Mouse (Mus musculus) midbrain, postnatal 0 days (tissue): Measurements from ENCODE around the gene Gm6871. TPM values are rescaled to one million over a fixed set of nuclear protein-coding genes. Genes with fewer than 3 reads are reported as not detected.
"Not testable (repeated sequence)": the region's sequence is repeated elsewhere in the genome, so short reads cannot be mapped to it uniquely, and the experiment has no call there.

ENCODE experiments used
- ATAC-seq: fragments of 200-750 bp; cut with Nextera tagmentation; 2 replicates; pipeline ENCODE4 v1.8.0; 2017; ENCODE audit warnings: moderate number of reproducible peaks, mild to moderate bottlenecking, moderate TSS enrichment, moderate library complexity; ENCODE audit not compliant: low FRiP score
- DNase-seq: peaks from one replicate; pipeline ENCODE4 v3.0.0-alpha.2; 2015; ENCODE audit warnings: low spot score
- H3K27ac ChIP-seq: fragments of 300-500 bp; sonication (generic); 2 replicates; pipeline ENCODE4 v1.5.1; 2014; ENCODE audit warnings: low read depth, mild to moderate bottlenecking, low read length, mixed read lengths
- H3K27me3 ChIP-seq: fragments of 300-500 bp; sonication (generic); 2 replicates; pipeline ENCODE4 v1.6.1; 2014; ENCODE audit warnings: low read length, control low read depth, mixed read lengths; ENCODE audit not compliant: insufficient read depth
- H3K36me3 ChIP-seq: fragments of 300-500 bp; sonication (generic); 2 replicates; pipeline ENCODE4 v1.6.1; 2014; ENCODE audit warnings: low read length, control low read depth, mixed read lengths; ENCODE audit not compliant: insufficient read depth
- H3K4me1 ChIP-seq: fragments of 300-500 bp; sonication (generic); 2 replicates; pipeline ENCODE4 v1.6.1; 2014; ENCODE audit warnings: mild to moderate bottlenecking, control low read depth, antibody characterized with exemption, low read length, mixed read lengths; ENCODE audit not compliant: insufficient read depth
- H3K4me2 ChIP-seq: fragments of 300-500 bp; sonication (generic); 2 replicates; pipeline ENCODE4 v1.6.1; 2014; ENCODE audit warnings: low read depth, mild to moderate bottlenecking, low read length, mixed read lengths; ENCODE audit not compliant: poor library complexity, severe bottlenecking
- H3K4me3 ChIP-seq: fragments of 300-500 bp; sonication (generic); 2 replicates; pipeline ENCODE4 v1.5.1; 2014; ENCODE audit warnings: low read depth, mild to moderate bottlenecking, low read length, moderate library complexity
- H3K9ac ChIP-seq: fragments of 300-500 bp; sonication (generic); replicated peaks from 2 replicates; pipeline ENCODE4 v1.6.1; 2014; ENCODE audit warnings: mild to moderate bottlenecking, low read length, moderate library complexity, mixed read lengths; ENCODE audit not compliant: poor library complexity, severe bottlenecking
- H3K9me3 ChIP-seq: fragments of 300-500 bp; sonication (generic); 2 replicates; pipeline ENCODE4 v1.6.1; 2016; ENCODE audit warnings: low read length, control low read depth
- CTCF ChIP-seq: IDR thresholded peaks from 2 replicates; pipeline ENCODE4 v1.5.1; 2016; ENCODE audit warnings: antibody characterized with exemption, mild to moderate bottlenecking
- WGBS: fragments of 180-500 bp; shearing (Covaris S2); extraction: QIAGEN DNeasy Blood & Tissue Kit; methylation state at CpG from one replicate; pipeline ENCODE4 v1.1.7; 2014; 5-methylcytosine and 5-hydroxymethylcytosine counted together
- polyA plus RNA-seq: library from polyadenylated mRNA; unstranded; fragments of >200 nt; fragmentation: Nextera tagmentation; extraction: Ambion mirVana; gene quantifications from 2 replicates; pipeline ENCODE4 v1.2.1, GENCODE M21; 2015
- total RNA-seq: library from RNA; depleted of rRNA; stranded (reverse); fragments of >200 nt; gene quantifications from 2 replicates; pipeline ENCODE4 v1.2.3, GENCODE M21; 2014; rRNA removed

Gm6871 gene
- total and polyA plus RNA-seq, 2 experiments from 2014 or later = not detected

DNA sequence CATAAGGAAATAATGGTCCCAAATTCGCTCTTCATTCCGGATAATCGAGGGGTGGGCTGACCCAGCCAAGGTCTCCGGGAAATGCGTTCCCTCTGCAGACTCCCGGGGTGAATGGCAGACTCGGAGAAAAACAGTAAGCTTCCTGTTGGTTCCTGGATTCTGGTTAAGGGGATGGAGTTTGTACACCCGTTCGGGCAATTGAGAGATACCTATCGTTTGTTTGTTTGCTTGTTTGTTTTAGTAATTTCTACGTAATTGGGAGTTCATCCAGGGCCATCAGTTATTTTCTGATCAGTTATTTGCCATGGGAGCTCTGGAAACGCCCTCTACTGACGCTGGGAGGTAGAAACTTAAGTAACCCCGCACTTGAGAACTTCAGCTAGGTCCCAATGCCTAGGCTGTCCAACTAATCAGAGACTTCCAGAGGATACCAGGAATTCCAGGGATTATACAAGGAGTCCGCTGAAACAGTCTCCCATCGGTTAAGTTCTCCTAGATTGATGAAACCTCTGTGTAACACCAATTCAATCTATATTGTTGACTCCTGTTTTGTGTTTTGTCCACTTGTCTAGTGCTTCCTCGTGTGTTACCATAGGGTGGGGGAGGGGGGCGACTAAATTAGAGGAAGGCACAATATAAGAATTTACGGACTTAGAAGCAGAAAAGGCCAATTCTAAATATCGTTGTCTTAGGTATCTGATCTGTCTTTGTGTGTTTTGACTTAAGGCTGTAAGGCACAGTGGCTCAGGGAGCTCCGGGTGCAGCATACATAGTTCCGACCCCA lies 73.1 kb downstream of the Gm6871 start:
- ATAC-seq (peak; percentile 15; the same call in 1 of the 2 replicates), DNase-seq (peak; percentile 40)
- Histone ChIP-seq H3K9ac (no peak overlapping the region; the same call in 1 of the 2 replicates), H3K27ac (no peak overlapping the region), H3K4me2 (peak overlapping the region; percentile 82), H3K36me3 (no peaks in the 10 kb centered on the region), H3K4me3 (peak overlapping the region; percentile 60), H3K9me3 (no peaks in the 10 kb centered on the region; the same call in 1 of the 2 replicates), H3K27me3 (no peaks in the 10 kb centered on the region), H3K4me1 (no peaks in the 10 kb centered on the region)
- WGBS = 20% methylated on average over 22 of the region's 22 CpGs
- peak; percentile 58 for TF ChIP-seq CTCF

DNA sequence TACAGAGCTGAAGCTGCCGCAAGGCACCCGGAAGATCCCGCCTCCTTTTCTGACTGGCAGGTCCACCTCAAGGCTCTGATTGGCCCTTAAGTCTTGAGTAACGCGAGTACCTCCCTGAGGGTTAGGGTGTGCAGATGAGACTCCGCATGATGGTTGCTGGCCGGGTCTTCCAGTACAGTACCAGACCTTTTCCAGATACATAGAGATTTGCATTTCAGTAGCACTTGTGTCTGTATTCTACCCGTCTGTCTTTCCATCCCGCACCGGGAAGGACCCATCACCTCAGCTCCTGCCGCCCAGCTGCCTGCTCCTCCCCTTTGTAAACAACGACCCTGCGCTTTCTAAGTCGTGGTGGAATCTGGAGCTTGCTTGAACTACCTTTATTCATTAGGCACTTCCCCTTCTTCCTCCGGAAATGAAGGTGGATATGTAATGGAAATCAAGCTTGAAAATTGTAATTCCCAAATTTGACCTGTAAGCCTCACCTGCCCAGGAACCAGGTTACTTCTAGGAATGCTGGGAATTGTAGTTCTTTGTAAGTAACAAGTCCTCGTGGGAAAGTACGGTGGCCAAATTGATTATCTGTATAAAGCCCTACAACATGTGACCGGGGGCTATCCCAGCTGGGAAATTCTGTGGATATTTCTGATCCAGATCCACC lies 73.9 kb downstream of the Gm6871 start, which contains the start of the genes Gm20449 and AW146154:
Gene Gm20449 (minus strand): TSS at position 29 of the 661 bp plus-strand sequence.
Gene AW146154 (minus strand): TSS at position 502 of the 661 bp plus-strand sequence.
- DNase-seq (peak; percentile 93), ATAC-seq (peak; percentile 98)
- H3K36me3 ChIP-seq = no peaks in the 10 kb centered on the region
- peak within 1 kb of the TSS; percentile 63 for H3K9ac ChIP-seq
- H3K4me3 ChIP-seq = peak within 1 kb of the TSS; percentile 60
- peak within 1 kb of the TSS; percentile 68 for H3K27ac ChIP-seq
- no peaks in the 10 kb centered on the region for H3K27me3 ChIP-seq
- peak; percentile 32 for TF ChIP-seq CTCF
- peaks cover under 1% of the 10 kb centered on the region; the same call in 1 of the 2 replicates for H3K9me3 ChIP-seq
- H3K4me2 ChIP-seq = peak within 1 kb of the TSS; percentile 82
- under 1% methylated on average over 18 of the region's 18 CpGs for WGBS
- H3K4me1 ChIP-seq = no peaks in the 10 kb centered on the region

DNA sequence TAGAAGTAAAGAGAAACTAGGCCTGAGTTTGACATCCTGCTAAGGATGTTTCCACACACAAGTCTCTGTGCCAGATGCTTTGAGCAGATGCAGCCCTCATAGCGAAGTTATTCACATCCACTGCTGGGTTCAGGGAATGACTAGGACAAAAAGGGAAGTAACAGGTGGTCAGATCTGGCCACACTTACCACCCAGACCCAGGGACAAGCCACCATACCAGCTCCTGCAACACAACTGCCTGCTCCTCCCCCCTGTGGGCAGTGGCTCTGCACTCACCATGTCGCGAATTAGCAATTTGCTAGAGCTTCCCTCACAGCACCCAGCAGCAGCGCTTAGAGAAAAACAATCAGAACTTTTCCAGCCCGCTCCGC lies 74.5 kb downstream of the Gm6871 start:
- not testable (repeated sequence) for H3K4me1 ChIP-seq, ATAC-seq, H3K27me3 ChIP-seq, H3K9me3 ChIP-seq, DNase-seq, H3K36me3 ChIP-seq
- peak overlapping the region; percentile 60 for H3K4me3 ChIP-seq
- peak overlapping the region; percentile 36; the same call in 1 of the 2 replicates for H3K9ac ChIP-seq
- 2% methylated on average over 6 of the region's 6 CpGs for WGBS
- H3K27ac ChIP-seq = peak overlapping the region; percentile 68; the same call in 1 of the 2 replicates
- H3K4me2 ChIP-seq = peak overlapping the region; percentile 82

GRCm38 (mm10) chr7:41498464-41498863 lies 75.0 kb downstream of the Gm6871 start:
- not testable (repeated sequence) for H3K9ac ChIP-seq, DNase-seq, H3K27me3 ChIP-seq, ATAC-seq, H3K4me1 ChIP-seq, H3K27ac ChIP-seq, H3K36me3 ChIP-seq, H3K9me3 ChIP-seq
- H3K4me3 ChIP-seq = peak overlapping the region; percentile 60; the same call in 1 of the 2 replicates
- peak overlapping the region; percentile 82 for H3K4me2 ChIP-seq
- 65% methylated on average over 2 of the region's 4 CpGs for WGBS

GRCm38 (mm10) chr7:41497871-41498270 lies 75.6 kb downstream of the Gm6871 start:
- Histone ChIP-seq H3K9me3 (peaks cover 6% of the 10 kb centered on the region; the same call in 1 of the 2 replicates), H3K36me3 (no peaks in the 10 kb centered on the region), H3K27ac (no peak overlapping the region), H3K4me3 (no peak overlapping the region), H3K4me1 (no peaks in the 10 kb centered on the region), H3K9ac (no peak overlapping the region), H3K27me3 (no peaks in the 10 kb centered on the region), H3K4me2 (no peak overlapping the region)
- DNase-seq = no peak
- ATAC-seq = no peak
- TF ChIP-seq CTCF = no peak
- 98% methylated on average over 2 of the region's 2 CpGs for WGBS

Other genes starting within 250 kb of the Gm6871 start
- 3.7 and 6.0 TPM in 2 replicates for gene AI987944, start 180.3 kb downstream of the Gm6871 start, total RNA-seq
- 6.5 and 7.9 TPM in 2 replicates for gene AI987944, start 180.3 kb downstream of the Gm6871 start, polyA plus RNA-seq
- gene Vmn2r57, start 125.0 kb downstream of the Gm6871 start, total RNA-seq = 0.19 and 0.38 TPM in 2 replicates
- gene Vmn2r57, start 125.0 kb downstream of the Gm6871 start, polyA plus RNA-seq = 0.48 and 0.64 TPM in 2 replicates
- 0.05 and 0.14 TPM in 2 replicates for gene Gm20449, start 74.2 kb downstream of the Gm6871 start, total RNA-seq
- gene Gm20449, start 74.2 kb downstream of the Gm6871 start, polyA plus RNA-seq = 0.06 and 0.07 TPM in 2 replicates
- 4.6 and 4.7 TPM in 2 replicates for gene AW146154, start 73.8 kb downstream of the Gm6871 start, total RNA-seq
- 3.7 and 4.4 TPM in 2 replicates for gene AW146154, start 73.8 kb downstream of the Gm6871 start, polyA plus RNA-seq
- gene 2610021A01Rik, start 25.6 kb upstream of the Gm6871 start, total RNA-seq = 19.5 and 21.4 TPM in 2 replicates
- 7.4 and 8.3 TPM in 2 replicates for gene 2610021A01Rik, start 25.6 kb upstream of the Gm6871 start, polyA plus RNA-seq
- gene Zfp788, start 59.5 kb upstream of the Gm6871 start, total RNA-seq = 24.1 and 36.9 TPM in 2 replicates
- gene Zfp788, start 59.5 kb upstream of the Gm6871 start, polyA plus RNA-seq = 15.9 and 17.8 TPM in 2 replicates